ENCODE assay signal across 13 mouse cellular contexts in the genomic region with DNA sequence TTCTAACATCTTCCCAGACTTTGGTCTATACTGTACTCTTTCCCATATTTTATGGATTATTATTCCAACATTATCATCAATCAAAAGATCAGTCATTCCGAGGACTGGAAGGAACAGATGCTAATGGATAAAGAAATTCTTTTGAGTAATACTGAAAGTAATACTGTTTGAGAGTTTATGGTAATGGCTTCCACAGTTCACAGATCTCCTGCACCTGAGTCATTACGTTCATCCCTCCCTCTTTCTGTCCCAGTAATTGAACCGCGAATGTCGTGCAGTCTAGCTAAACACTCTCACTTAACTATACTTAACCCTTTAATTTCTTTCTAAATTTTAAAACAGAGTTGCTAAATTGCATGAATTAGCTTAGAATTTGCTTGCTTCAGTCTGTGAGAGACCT.
"Had no signal": no experiment of that assay in that cellular context is flagged by ENCODE, and none has a peak within 500 bp of the region (broad histone marks: within the 10 kb centered on the region; RNA-seq: fewer than 3 reads in every experiment).

No protein-coding gene starts in this region.

- H3K27me3 ChIP-seq: megakaryocyte, embryonic 14.5 days; midbrain, embryonic 12.5 days; midbrain, embryonic 15.5 days; neural tube, embryonic 12.5 days had no signal

- H3K27ac ChIP-seq: liver, embryonic 14.5 days; macrophage; midbrain, embryonic 12.5 days; midbrain, embryonic 15.5 days; neural tube, embryonic 12.5 days had no signal

- H3K4me3 ChIP-seq: megakaryocyte, embryonic 14.5 days; midbrain, embryonic 12.5 days; midbrain, embryonic 15.5 days; neural tube, embryonic 12.5 days had no signal

- H3K9me3 ChIP-seq: midbrain, embryonic 12.5 days; midbrain, embryonic 15.5 days; neural tube, embryonic 12.5 days had no signal

- DNase-seq: lung, adult 18-20 months; lung, embryonic 14.5 days; lung, postnatal 10 days; right cerebral cortex, postnatal 14 days; thymus, adult 18-20 months; thymus, postnatal 14 days; thymus, postnatal 36 days had no signal

- H3K4me1 ChIP-seq: neural tube, embryonic 12.5 days had no signal

- ATAC-seq: midbrain, embryonic 15.5 days had no signal

- H3K4me2 ChIP-seq: lung, embryonic 14.5 days; midbrain, embryonic 12.5 days; midbrain, embryonic 15.5 days; neural tube, embryonic 12.5 days had no signal

- H3K9ac ChIP-seq: liver, embryonic 14.5 days; lung, embryonic 14.5 days; midbrain, embryonic 12.5 days; midbrain, embryonic 15.5 days; neural tube, embryonic 12.5 days had no signal
